ENCODE assay signal across 13 mouse cellular contexts in genomic region chr4:107502601-107503051, GRCm38 (mm10).
DNase-seq lines count a peak whose midpoint lies in the region; ATAC-seq and TF ChIP-seq lines count a peak whose summit lies in the region.
"Had no signal": no experiment of that assay in that cellular context is flagged by ENCODE, and none has a peak within 500 bp of the region (broad histone marks: within the 10 kb centered on the region; RNA-seq: fewer than 3 reads in every experiment).

No protein-coding gene starts in this region.

- WGBS in hindbrain, embryonic 12.5 days: 65% methylated on average over 10 of the region's 10 CpGs
- 65% methylated on average over 10 of the region's 10 CpGs for WGBS in hindbrain, embryonic 10.5 days
- WGBS in lung, embryonic 16.5 days: 34% methylated on average over 10 of the region's 10 CpGs

- 0 out of 2 replicates have a peak, but pooled peaks cover 8% of the 10 kb centered on the region for H3K4me1 ChIP-seq in hindbrain, embryonic 12.5 days
- H3K4me1 ChIP-seq in hindbrain, embryonic 10.5 days (replicated peaks): peaks cover 17% of the 10 kb centered on the region; the same call in 1 of the 2 replicates
- peaks cover 7% of the 10 kb centered on the region for H3K4me1 ChIP-seq in lung, embryonic 16.5 days (replicated peaks; ENCODE audit: control insufficient read depth, insufficient read depth, low read length)
- H3K4me1 ChIP-seq: midbrain, embryonic 13.5 days had no signal

- no peak overlapping the region for H3K9ac ChIP-seq in hindbrain, embryonic 12.5 days
- H3K9ac ChIP-seq in lung, embryonic 16.5 days (ENCODE audit: low read length): no peak overlapping the region
- H3K9ac ChIP-seq: midbrain, embryonic 13.5 days had no signal

- H3K4me2 ChIP-seq in hindbrain, embryonic 12.5 days (replicated peaks): no peak overlapping the region
- no peak overlapping the region for H3K4me2 ChIP-seq in lung, embryonic 16.5 days (ENCODE audit: low read depth, low read length)
- H3K4me2 ChIP-seq in myocyte (ENCODE audit: low read depth): peak overlapping the region; percentile 57
- H3K4me2 ChIP-seq: midbrain, embryonic 13.5 days had no signal

- no peak for TF ChIP-seq POLR2A in myocyte (IDR thresholded peaks at IDR 0.05; ENCODE audit: insufficient read length, low read depth)

- H3ac ChIP-seq in myocyte (ENCODE audit: control insufficient read depth, insufficient read length): no peak overlapping the region

- no peaks in the 10 kb centered on the region for H3K27me3 ChIP-seq in hindbrain, embryonic 12.5 days
- H3K27me3 ChIP-seq in hindbrain, embryonic 10.5 days (ENCODE audit: insufficient read depth, poor library complexity, severe bottlenecking): no peaks in the 10 kb centered on the region
- no peaks in the 10 kb centered on the region for H3K27me3 ChIP-seq in lung, embryonic 16.5 days (ENCODE audit: control insufficient read depth, insufficient read depth, low read depth, low read length)
- H3K27me3 ChIP-seq in myocyte (ENCODE audit: control insufficient read depth, insufficient read depth, insufficient read length): no peaks in the 10 kb centered on the region
- H3K27me3 ChIP-seq: midbrain, embryonic 13.5 days had no signal

- H3K36me3 ChIP-seq in hindbrain, embryonic 12.5 days: no peaks in the 10 kb centered on the region
- no peaks in the 10 kb centered on the region for H3K36me3 ChIP-seq in hindbrain, embryonic 10.5 days
- no peaks in the 10 kb centered on the region for H3K36me3 ChIP-seq in lung, embryonic 16.5 days (ENCODE audit: control insufficient read depth, insufficient read depth, low read length)
- H3K36me3 ChIP-seq in myocyte (ENCODE audit: control insufficient read depth, insufficient read depth): no peaks in the 10 kb centered on the region
- H3K36me3 ChIP-seq: midbrain, embryonic 13.5 days had no signal

- no peaks in the 10 kb centered on the region for H3K79me2 ChIP-seq in myocyte (ENCODE audit: control insufficient read depth, insufficient read depth)

- H3K9me3 ChIP-seq in hindbrain, embryonic 12.5 days (replicated peaks): no peaks in the 10 kb centered on the region
- H3K9me3 ChIP-seq in hindbrain, embryonic 10.5 days: no peaks in the 10 kb centered on the region
- no peaks in the 10 kb centered on the region for H3K9me3 ChIP-seq in lung, embryonic 16.5 days (ENCODE audit: control insufficient read depth, low read length)
- H3K9me3 ChIP-seq: midbrain, embryonic 13.5 days had no signal

- DNase-seq in hindbrain, embryonic 10.5 days (ENCODE audit: low spot score): no peak
- no peak for DNase-seq in lung, adult 18-20 months
- peak; percentile 55 for DNase-seq in forelimb bud, embryonic 11.5 days (ENCODE audit: low read depth, low spot score)
- no peak for DNase-seq in cerebellum, adult 11-12 months
- DNase-seq in yolk sac, embryonic 10.5 days (ENCODE audit: low spot score): no peak
- DNase-seq: cerebellum, adult 8-10 months; left cerebral cortex, postnatal 4 days; thymus, adult 2 months had no signal

- 0 out of 2 replicates have a peak overlapping the region, but pooled peaks have one; percentile 32 for H3K27ac ChIP-seq in hindbrain, embryonic 12.5 days
- no peak overlapping the region for H3K27ac ChIP-seq in hindbrain, embryonic 10.5 days
- H3K27ac ChIP-seq in lung, embryonic 16.5 days (ENCODE audit: low read length): no peak overlapping the region
- H3K27ac ChIP-seq: midbrain, embryonic 13.5 days had no signal

- H3K4me3 ChIP-seq in hindbrain, embryonic 12.5 days: no peak overlapping the region
- H3K4me3 ChIP-seq in hindbrain, embryonic 10.5 days: no peak overlapping the region
- H3K4me3 ChIP-seq in lung, embryonic 16.5 days (ENCODE audit: low read length): no peak overlapping the region
- H3K4me3 ChIP-seq in myocyte: no peak overlapping the region
- H3K4me3 ChIP-seq: midbrain, embryonic 13.5 days had no signal

- no peak for ATAC-seq in hindbrain, embryonic 12.5 days (ENCODE audit: low FRiP score)
- peak; percentile 68 for ATAC-seq in lung, embryonic 16.5 days (ENCODE audit: low read depth)
- ATAC-seq: activated CD4-positive, CD25-positive, alpha-beta regulatory T cell, adult 4 months; midbrain, embryonic 13.5 days had no signal

TF ChIP-seq in myocyte, 11 proteins besides CTCF, POLR2A, EP300 and RAD21:
- TF ChIP-seq MYOD1 (IDR thresholded peaks at IDR 0.05; ENCODE audit: control insufficient read depth in 1 of 3, insufficient read length in 2 of 3, low read depth in 2 of 3): no peak
- no peak for TF ChIP-seq MAX (IDR thresholded peaks at IDR 0.05; ENCODE audit: low read depth)
- no peak for TF ChIP-seq TCF12 (IDR thresholded peaks at IDR 0.05; ENCODE audit: insufficient read depth, poor library complexity, severe bottlenecking)
- TF ChIP-seq REST (IDR thresholded peaks at IDR 0.05; ENCODE audit: insufficient read depth, insufficient read length): no peak
- no peak for TF ChIP-seq SRF (IDR thresholded peaks at IDR 0.05; ENCODE audit: control insufficient read depth, insufficient read length, low read depth)
- TF ChIP-seq USF1 (IDR thresholded peaks at IDR 0.05; ENCODE audit: low read depth): no peak
- no peak for TF ChIP-seq POLR2AphosphoS2 (IDR thresholded peaks at IDR 0.05; ENCODE audit: insufficient read length, low read depth)
- TF ChIP-seq CEBPB (IDR thresholded peaks at IDR 0.05; ENCODE audit: insufficient read depth, poor library complexity, severe bottlenecking): no peak
- no peak for TF ChIP-seq TCF3 (IDR thresholded peaks at IDR 0.05; ENCODE audit: insufficient read length, low read depth)
- TF ChIP-seq E2F4 (IDR thresholded peaks at IDR 0.05; ENCODE audit: insufficient read depth): no peak
- no peak for TF ChIP-seq MYOG (IDR thresholded peaks at IDR 0.05; ENCODE audit: control insufficient read depth in 1 of 3, insufficient read depth in 1 of 3, insufficient read length in 2 of 3, low read depth in 2 of 3)
